Mouse (Mus musculus) CH12.LX (cell line): ENCODE measurements at regions not wholly inside any gene's neighbourhood (a gene's known extent, or its start where the extent isn't known, plus 50 kb on each side); places are given as distances from the start of the nearest gene placed in this dataset.

ENCODE experiments used
- DNase-seq: peaks from one replicate; pipeline ENCODE4 v3.0.0-alpha.2; 2013; ENCODE audit errors: extremely low read depth
- H3K27ac ChIP-seq: 2 replicates; pipeline ENCODE4 v1.5.1; 2012; ENCODE audit warnings: low read depth, mild to moderate bottlenecking, control low read depth, moderate library complexity; ENCODE audit not compliant: insufficient read depth
- H3K27me3 ChIP-seq: replicated peaks from 2 replicates; pipeline ENCODE3; 2012; ENCODE audit warnings: inconsistent platforms
- H3K36me3 ChIP-seq, 2 experiments: replicated peaks in 1 of 2; 2 replicates each; pipeline versions ENCODE3 to v1.6.1; 2012; ENCODE audit warnings: inconsistent platforms in 1 of 2, low read length in 1 of 2, mild to moderate bottlenecking in 1 of 2, mixed read lengths in 1 of 2, moderate library complexity in 1 of 2; ENCODE audit not compliant: control insufficient read depth in 1 of 2, insufficient read depth in 1 of 2
- H3K4me1 ChIP-seq, 2 experiments: 2 replicates each; pipeline ENCODE4 v1.6.1; 2012; ENCODE audit warnings: inconsistent platforms in 1 of 2, moderate library complexity in 1 of 2; ENCODE audit not compliant: insufficient read depth in 2 of 2, control insufficient read depth in 1 of 2
- H3K4me2 ChIP-seq: 2 replicates; pipeline ENCODE4 v1.6.1; 2012; ENCODE audit warnings: low read depth, mild to moderate bottlenecking, control low read depth; ENCODE audit not compliant: poor library complexity, insufficient read depth, severe bottlenecking
- H3K4me3 ChIP-seq, 3 experiments: fragments of 150-350 bp in 1 of 3; sonication (generic) in 1 of 3; replicated peaks in 1 of 3; 2 replicates each; pipeline versions ENCODE3 to v1.5.1; 2011 to 2012; ENCODE audit warnings: low read depth in 2 of 3, low read length in 2 of 3, mild to moderate bottlenecking in 2 of 3, moderate library complexity in 2 of 3, control low read depth in 1 of 3, improper control_type of control experiment in 1 of 3, inconsistent platforms in 1 of 3, mixed read lengths in 1 of 3; ENCODE audit not compliant: poor library complexity in 1 of 3
- H3K79me2 ChIP-seq: replicated peaks from 2 replicates; pipeline ENCODE4 v1.6.1; 2012; ENCODE audit warnings: mild to moderate bottlenecking, moderate library complexity; ENCODE audit not compliant: control insufficient read depth, poor library complexity, insufficient read depth, severe bottlenecking; ENCODE audit errors: extremely low read depth
- H3K9ac ChIP-seq: 2 replicates; pipeline ENCODE4 v1.6.1; 2012; ENCODE audit warnings: low read depth, mild to moderate bottlenecking, control low read depth, moderate library complexity; ENCODE audit not compliant: insufficient read depth
- H3K9me3 ChIP-seq: replicated peaks from 2 replicates; pipeline ENCODE3; 2012; ENCODE audit warnings: low read length, inconsistent platforms, mixed read lengths
- CHD1 ChIP-seq: IDR thresholded peaks from 2 replicates; pipeline ENCODE4 v1.6.1; 2012; ENCODE audit warnings: low read depth, low read length, improper control_type of control experiment, inconsistent platforms
- CHD2 ChIP-seq: IDR thresholded peaks from 2 replicates; pipeline ENCODE4 v1.6.1; 2011; ENCODE audit warnings: low read length, improper control_type of control experiment
- CTCF ChIP-seq, 2 experiments: IDR thresholded peaks in 1 of 2; conservative IDR thresholded peaks in 1 of 2; 2 replicates each; pipeline ENCODE4 v1.5.1; 2011 to 2012; ENCODE audit warnings: low read depth in 2 of 2, low read length in 2 of 2, improper control_type of control experiment in 1 of 2, inconsistent platforms in 1 of 2, mild to moderate bottlenecking in 1 of 2, moderate library complexity in 1 of 2
- E2F4 ChIP-seq: IDR thresholded peaks from 2 replicates; pipeline ENCODE4 v1.6.1; 2011; ENCODE audit warnings: low read depth, low read length, improper control_type of control experiment; ENCODE audit not compliant: insufficient replicate concordance
- ELF1 ChIP-seq: IDR thresholded peaks from 2 replicates; pipeline ENCODE4 v1.6.1; 2014; ENCODE audit warnings: low read depth, mild to moderate bottlenecking, inconsistent platforms, low read length, improper control_type of control experiment
- ETS1 ChIP-seq: conservative IDR thresholded peaks from 2 replicates; pipeline ENCODE4 v1.6.1; 2012; ENCODE audit warnings: low read depth, mild to moderate bottlenecking, inconsistent platforms, low read length, improper control_type of control experiment, moderate library complexity
- GABPA ChIP-seq: IDR thresholded peaks from 2 replicates; pipeline ENCODE4 v1.6.1; 2012; ENCODE audit warnings: low read depth, low read length, improper control_type of control experiment, inconsistent platforms; ENCODE audit not compliant: insufficient replicate concordance
- HCFC1 ChIP-seq: IDR thresholded peaks from 2 replicates; pipeline ENCODE4 v1.6.1; 2012; ENCODE audit warnings: low read depth, mild to moderate bottlenecking, inconsistent platforms, low read length, improper control_type of control experiment
- JUND ChIP-seq: conservative IDR thresholded peaks from 2 replicates; pipeline ENCODE4 v1.6.1; 2011; ENCODE audit warnings: low read depth, low read length, improper control_type of control experiment
- KAT2A ChIP-seq: IDR thresholded peaks from 2 replicates; pipeline ENCODE4 v1.6.1; 2012; ENCODE audit warnings: low read length, improper control_type of control experiment, inconsistent platforms; ENCODE audit not compliant: insufficient replicate concordance
- MAFK ChIP-seq: IDR thresholded peaks from 2 replicates; pipeline ENCODE4 v1.6.1; 2011; ENCODE audit warnings: low read length, improper control_type of control experiment; ENCODE audit not compliant: insufficient replicate concordance
- MAZ ChIP-seq: IDR thresholded peaks from 2 replicates; pipeline ENCODE4 v1.6.1; 2012; ENCODE audit warnings: low read depth, mild to moderate bottlenecking, inconsistent platforms, low read length, improper control_type of control experiment, moderate library complexity
- MXI1 ChIP-seq: IDR thresholded peaks from 2 replicates; pipeline ENCODE4 v1.6.1; 2011; ENCODE audit warnings: mild to moderate bottlenecking, low read depth, low read length, improper control_type of control experiment
- NELFE ChIP-seq: IDR thresholded peaks from 2 replicates; pipeline ENCODE4 v1.6.1; 2011; ENCODE audit warnings: low read depth, low read length, improper control_type of control experiment
- PAX5 ChIP-seq: IDR thresholded peaks from 2 replicates; pipeline ENCODE4 v1.6.1; 2012; ENCODE audit warnings: low read length, inconsistent platforms, mixed read lengths
- POLR2AphosphoS2 ChIP-seq: IDR thresholded peaks from 2 replicates; pipeline ENCODE4 v1.6.1; 2011; ENCODE audit warnings: low read depth, low read length, improper control_type of control experiment
- RAD21 ChIP-seq: IDR thresholded peaks from 2 replicates; pipeline ENCODE4 v1.6.1; 2011; ENCODE audit warnings: low read depth, mild to moderate bottlenecking, low read length, improper control_type of control experiment, moderate library complexity
- SIN3A ChIP-seq: IDR thresholded peaks from 2 replicates; pipeline ENCODE4 v1.6.1; 2012; ENCODE audit warnings: low read length, improper control_type of control experiment, inconsistent platforms
- SMC3 ChIP-seq: IDR thresholded peaks from 2 replicates; pipeline ENCODE4 v1.6.1; 2011; ENCODE audit warnings: low read depth, low read length, improper control_type of control experiment
- UBTF ChIP-seq: IDR thresholded peaks from 2 replicates; pipeline ENCODE4 v1.6.1; 2012; ENCODE audit warnings: low read depth, mild to moderate bottlenecking, inconsistent platforms, low read length, improper control_type of control experiment, moderate library complexity
- USF1 ChIP-seq: IDR thresholded peaks from 2 replicates; pipeline ENCODE4 v1.6.1; 2014; ENCODE audit warnings: low read depth, mild to moderate bottlenecking, inconsistent platforms, low read length, improper control_type of control experiment
- ZC3H11A ChIP-seq: IDR thresholded peaks from 2 replicates; pipeline ENCODE4 v1.6.1; 2012; ENCODE audit warnings: low read depth, mild to moderate bottlenecking, inconsistent platforms, low read length, improper control_type of control experiment
- ZKSCAN1 ChIP-seq: IDR thresholded peaks from 2 replicates; pipeline ENCODE4 v1.6.1; 2012; ENCODE audit warnings: low read depth, inconsistent platforms, low read length, improper control_type of control experiment, borderline replicate concordance
- ZMIZ1 ChIP-seq: IDR thresholded peaks from 2 replicates; pipeline ENCODE4 v1.6.1; 2012; ENCODE audit warnings: low read depth, mild to moderate bottlenecking, inconsistent platforms, low read length, improper control_type of control experiment
- ZNF384 ChIP-seq: IDR thresholded peaks from 2 replicates; pipeline ENCODE4 v1.6.1; 2012; ENCODE audit warnings: low read depth, low read length, improper control_type of control experiment, inconsistent platforms
- dilution Hi-C: fragments of 300-500 bp; cut with MboI; formaldehyde crosslinking; loops from 2 replicates; pipeline ENCODE4 v1.14.3; 2020; ENCODE audit warnings: low sequenced_read_pairs; ENCODE audit not compliant: extremely low pct_unique_long_range_greater_than_20kb, extremely low pct_ligation_motif_present
- in situ Hi-C: fragments of 300-500 bp; cut with MboI; formaldehyde crosslinking; loops from 3 replicates; pipeline ENCODE4 v1.14.3; 2019; ENCODE audit warnings: low sequenced_read_pairs, low pct_ligation_motif_present, low pct_unique_long_range_greater_than_20kb, mixed read lengths

DNA sequence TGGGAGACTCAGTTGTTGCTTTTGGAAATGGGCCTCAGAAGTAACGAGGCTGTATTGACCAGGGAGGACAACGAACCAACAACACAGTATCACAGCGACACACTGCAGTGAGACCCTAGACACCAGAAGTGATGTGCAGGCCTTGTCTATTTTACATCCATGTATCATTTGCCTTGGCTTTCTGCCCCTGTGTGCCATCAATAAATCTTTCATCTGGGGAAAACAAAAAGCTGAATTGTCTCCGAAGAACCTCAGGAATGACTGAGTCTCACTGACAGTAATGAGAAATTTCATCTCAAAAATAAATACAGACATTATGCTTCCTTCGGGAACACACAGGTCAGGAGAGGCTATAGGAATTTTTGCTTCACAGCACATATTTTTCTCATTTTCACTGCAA, 68.7 kb upstream of the Tnfsf11 start:
- in situ Hi-C loops: no loop called here
- Histone ChIP-seq H3K36me3 (no peaks in the 10 kb centered on the region), H3K4me2 (no peak overlapping the region), H3K4me3 (no peak overlapping the region), H3K9ac (no peak overlapping the region), H3K79me2 (no peaks in the 10 kb centered on the region), H3K9me3 (peaks cover 6% of the 10 kb centered on the region), H3K27me3 (no peaks in the 10 kb centered on the region), H3K27ac (no peak overlapping the region), H3K4me1 (peaks cover 0 to 21% of the 10 kb centered on the region in 2 experiments; a peak in 2 of 4 replicates)
- no peak for DNase-seq
- dilution Hi-C loops: no loop called here
- no peak for TF ChIP-seq PAX5
- no peak for TF ChIP-seq CHD2
- TF ChIP-seq ZMIZ1: no peak
- no peak for TF ChIP-seq HCFC1
- no peak for TF ChIP-seq MXI1
- no peak for TF ChIP-seq ETS1
- TF ChIP-seq CHD1: no peak
- no peak for TF ChIP-seq JUND
- TF ChIP-seq NELFE: no peak
- no peak for TF ChIP-seq ELF1
- no peak for TF ChIP-seq RAD21
- no peak for TF ChIP-seq SMC3
- TF ChIP-seq ZNF384: no peak
- no peak for TF ChIP-seq E2F4
- TF ChIP-seq CTCF (conservative IDR thresholded peaks at IDR 0.05 in 1 of 2, IDR thresholded peaks at IDR 0.05 in 1 of 2; ENCODE audit: low read depth in 2 of 2, low read length in 2 of 2): no peak
- no peak for TF ChIP-seq UBTF

DNA sequence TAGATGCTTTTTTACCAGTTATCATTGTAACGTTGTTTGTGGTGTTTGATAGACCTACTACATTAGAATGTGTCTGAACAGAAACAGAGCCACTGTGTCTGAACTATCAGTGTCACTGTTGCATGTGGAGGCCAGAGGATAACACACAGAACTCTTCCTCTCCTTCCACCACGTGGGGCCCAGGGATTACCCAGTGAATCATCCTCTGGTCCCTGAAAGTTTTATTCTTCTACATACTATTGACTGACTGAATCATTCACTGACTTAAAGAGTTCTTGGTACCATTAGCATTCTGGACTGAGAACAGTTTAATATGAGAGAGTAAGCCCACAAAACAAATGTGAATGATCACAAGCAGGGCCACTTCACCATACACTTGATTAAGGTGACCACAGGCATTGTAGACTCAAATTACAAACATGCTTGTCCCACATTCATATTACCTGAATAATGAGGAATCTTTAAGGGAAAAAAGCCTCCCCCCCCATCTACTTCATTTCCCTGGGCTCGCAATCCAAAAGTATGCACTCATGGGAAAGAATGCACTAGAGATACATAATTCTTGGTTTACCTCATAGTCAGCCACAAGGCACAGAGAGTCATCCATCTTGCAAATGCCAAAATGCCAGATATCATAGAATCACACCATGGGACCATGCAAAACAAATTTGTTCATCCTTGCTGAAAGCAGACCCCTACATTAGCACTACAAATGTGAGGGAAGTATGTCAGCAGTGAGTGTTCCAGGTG, 68.1 kb upstream of the Tnfsf11 start:
- in situ Hi-C loops: no loop called here
- Histone ChIP-seq H3K79me2 (no peaks in the 10 kb centered on the region), H3K9ac (no peak overlapping the region), H3K4me1 (peaks cover 0 to 27% of the 10 kb centered on the region in 2 experiments; a peak in 2 of 4 replicates), H3K36me3 (no peaks in the 10 kb centered on the region)
- no peak for DNase-seq
- TF ChIP-seq KAT2A (no peak), HCFC1 (no peak), USF1 (no peak), POLR2AphosphoS2 (no peak), GABPA (no peak), ZKSCAN1 (no peak), SIN3A (no peak), CHD1 (no peak), ZC3H11A (no peak), MAZ (no peak), UBTF (no peak), MAFK (no peak), MXI1 (no peak), CHD2 (no peak)
- TF ChIP-seq, all 38 proteins: peak for 0
- Histone ChIP-seq H3K4me3 (no peak overlapping the region), H3K27me3 (no peaks in the 10 kb centered on the region), H3K9me3 (peaks cover 6% of the 10 kb centered on the region), H3K4me2 (no peak overlapping the region), H3K27ac (no peak overlapping the region)
- dilution Hi-C loops: no loop called here
